Mouse (Mus musculus) hindbrain, embryonic 14.5 days (tissue): ENCODE measurements at regions not wholly inside any gene's neighbourhood (a gene's known extent, or its start where the extent isn't known, plus 50 kb on each side); places are given as distances from the start of the nearest gene placed in this dataset.
A peak's percentile ranks its signal among the peaks of the same experiment; 100 is the strongest.
"Not testable (repeated sequence)": the region's sequence is repeated elsewhere in the genome, so short reads cannot be mapped to it uniquely, and the experiment has no call there.

Experiments used
- ATAC-seq: fragments of 200-750 bp; cut with Nextera tagmentation; 2 replicates; pipeline ENCODE4 v1.8.0; 2017; ENCODE audit warnings: moderate number of reproducible peaks, mild to moderate bottlenecking, moderate TSS enrichment, moderate library complexity; ENCODE audit not compliant: low FRiP score
- DNase-seq: peaks from one replicate; pipeline ENCODE4 v3.0.0-alpha.2; 2015; ENCODE audit warnings: low spot score
- H3K27ac ChIP-seq: fragments of 300-500 bp; sonication (generic); 2 replicates; pipeline ENCODE4 v1.5.1; 2014; ENCODE audit warnings: mild to moderate bottlenecking, moderate library complexity
- H3K27me3 ChIP-seq: fragments of 300-500 bp; sonication (generic); 2 replicates; pipeline ENCODE4 v1.6.1; 2014; ENCODE audit warnings: mild to moderate bottlenecking, low read length, mixed read lengths; ENCODE audit not compliant: control insufficient read depth, insufficient read depth
- H3K36me3 ChIP-seq: fragments of 300-500 bp; sonication (generic); replicated peaks from 2 replicates; pipeline ENCODE4 v1.6.1; 2014; ENCODE audit not compliant: control insufficient read depth, insufficient read depth
- H3K4me1 ChIP-seq: fragments of 300-500 bp; sonication (generic); replicated peaks from 2 replicates; pipeline ENCODE4 v1.6.1; 2014; ENCODE audit warnings: antibody characterized with exemption, low read length, mixed read lengths; ENCODE audit not compliant: control insufficient read depth, insufficient read depth
- H3K4me2 ChIP-seq: fragments of 300-500 bp; sonication (generic); replicated peaks from 2 replicates; pipeline ENCODE4 v1.6.1; 2014; ENCODE audit warnings: mild to moderate bottlenecking, moderate library complexity
- H3K4me3 ChIP-seq: fragments of 300-500 bp; sonication (generic); replicated peaks from 2 replicates; pipeline ENCODE4 v1.5.1; 2014; ENCODE audit warnings: mild to moderate bottlenecking, low read length
- H3K9ac ChIP-seq: fragments of 300-500 bp; sonication (generic); 2 replicates; pipeline ENCODE4 v1.6.1; 2014
- H3K9me3 ChIP-seq: fragments of 300-500 bp; sonication (generic); 2 replicates; pipeline ENCODE4 v1.6.1; 2016; ENCODE audit warnings: low read length; ENCODE audit not compliant: control insufficient read depth
- WGBS: fragments of 180-500 bp; shearing (Covaris S2); extraction: QIAGEN DNeasy Blood & Tissue Kit; methylation state at CpG from one replicate; pipeline ENCODE4 v1.1.7; 2014; 5-methylcytosine and 5-hydroxymethylcytosine counted together

- 18% methylated on average over 1 of the region's 1 CpGs for WGBS
- not testable (repeated sequence) for H3K9ac ChIP-seq, H3K36me3 ChIP-seq, H3K4me2 ChIP-seq, H3K4me1 ChIP-seq, H3K4me3 ChIP-seq, ATAC-seq, DNase-seq, H3K27ac ChIP-seq, H3K27me3 ChIP-seq, H3K9me3 ChIP-seq
These were observed 790.7 kb downstream of the Prdm13 start for GRCm38 (mm10) chr4:20895081-20895480.

- peak; percentile 41 for DNase-seq
- no peak overlapping the region for H3K9ac ChIP-seq
- H3K27me3 ChIP-seq: no peaks in the 10 kb centered on the region
- no peaks in the 10 kb centered on the region for H3K4me1 ChIP-seq
- ATAC-seq: no peak
- 0 out of 2 replicates have a peak, but pooled peaks cover 3% of the 10 kb centered on the region for H3K9me3 ChIP-seq
- 70% methylated on average over 1 of the region's 1 CpGs for WGBS
- no peak overlapping the region for H3K4me3 ChIP-seq
- no peak overlapping the region for H3K27ac ChIP-seq
- H3K36me3 ChIP-seq: no peaks in the 10 kb centered on the region
- no peak overlapping the region for H3K4me2 ChIP-seq
These were observed 791.9 kb downstream of the Prdm13 start for GRCm38 (mm10) chr4:20893872-20894271.

- H3K27me3 ChIP-seq: no peaks in the 10 kb centered on the region
- 92% methylated on average over 15 of the region's 15 CpGs for WGBS
- H3K9me3 ChIP-seq: no peaks in the 10 kb centered on the region
- H3K4me2 ChIP-seq: no peak overlapping the region
- no peaks in the 10 kb centered on the region for H3K4me1 ChIP-seq
- no peak overlapping the region for H3K9ac ChIP-seq
- H3K27ac ChIP-seq: no peak overlapping the region
- no peak for ATAC-seq
- no peak overlapping the region for H3K4me3 ChIP-seq
- no peak for DNase-seq
- H3K36me3 ChIP-seq: no peaks in the 10 kb centered on the region
These were observed 824.9 kb downstream of the Prdm13 start for GRCm38 (mm10) chr4:20860696-20861428.

GRCm38 (mm10) chr4:20860066-20860465 lies 825.7 kb downstream of the Prdm13 start:
- not testable (repeated sequence) for H3K9me3 ChIP-seq, H3K9ac ChIP-seq, H3K4me1 ChIP-seq, H3K4me3 ChIP-seq, ATAC-seq, H3K27me3 ChIP-seq, H3K4me2 ChIP-seq, H3K36me3 ChIP-seq, H3K27ac ChIP-seq, DNase-seq
- 83% methylated on average over 8 of the region's 8 CpGs for WGBS

GRCm38 (mm10) chr4:20848424-20848823 lies 837.3 kb downstream of the Prdm13 start:
- no peak overlapping the region for H3K4me2 ChIP-seq
- no peaks in the 10 kb centered on the region for H3K4me1 ChIP-seq
- no peak overlapping the region for H3K27ac ChIP-seq
- H3K36me3 ChIP-seq: no peaks in the 10 kb centered on the region
- H3K27me3 ChIP-seq: no peaks in the 10 kb centered on the region
- DNase-seq: no peak
- no peak overlapping the region for H3K4me3 ChIP-seq
- H3K9ac ChIP-seq: no peak overlapping the region
- 79% methylated on average over 2 of the region's 2 CpGs for WGBS
- no peaks in the 10 kb centered on the region for H3K9me3 ChIP-seq
- no peak for ATAC-seq

- no peak overlapping the region for H3K27ac ChIP-seq
- peak; percentile 55; the same call in 1 of the 2 replicates for ATAC-seq
These were observed 841.2 kb downstream of the Prdm13 start for GRCm38 (mm10) chr4:20844570-20844969.

More at GRCm38 (mm10) chr4:20844570-20844969, 841.2 kb downstream of the Prdm13 start:
- Histone ChIP-seq H3K36me3 (no peaks in the 10 kb centered on the region), H3K4me2 (no peak overlapping the region), H3K27me3 (no peaks in the 10 kb centered on the region), H3K4me1 (no peaks in the 10 kb centered on the region), H3K9me3 (no peaks in the 10 kb centered on the region), H3K9ac (no peak overlapping the region), H3K4me3 (no peak overlapping the region)
- DNase-seq: no peak
- 66% methylated on average over 3 of the region's 3 CpGs for WGBS
